Mouse (Mus musculus) kidney, postnatal 0 days (tissue): Measurements from ENCODE around the gene Map3k20. TPM values are rescaled to one million over a fixed set of nuclear protein-coding genes. Genes with fewer than 3 reads are reported as not detected.

Experiments used
- ATAC-seq: fragments of 200-750 bp; cut with Nextera tagmentation; replicated peaks from 2 replicates; pipeline ENCODE4 v1.8.0; 2017; ENCODE audit warnings: low read depth, moderate number of reproducible peaks, moderate TSS enrichment, moderate library complexity; ENCODE audit not compliant: low FRiP score
- DNase-seq: peaks from one replicate; pipeline ENCODE4 v3.0.0-alpha.2; 2016; ENCODE audit warnings: low spot score
- H3K27ac ChIP-seq: fragments of 300-500 bp; sonication (generic); 2 replicates; pipeline ENCODE4 v1.5.1; 2014; ENCODE audit warnings: mild to moderate bottlenecking
- H3K27me3 ChIP-seq: fragments of 300-500 bp; sonication (generic); 2 replicates; pipeline ENCODE4 v1.6.1; 2014; ENCODE audit warnings: low read length, mixed read lengths; ENCODE audit not compliant: insufficient read depth
- H3K36me3 ChIP-seq: fragments of 300-500 bp; sonication (generic); 2 replicates; pipeline ENCODE4 v1.6.1; 2014; ENCODE audit warnings: low read length, mixed read lengths; ENCODE audit not compliant: insufficient read depth
- H3K4me1 ChIP-seq: fragments of 300-500 bp; sonication (generic); replicated peaks from 2 replicates; pipeline ENCODE4 v1.6.1; 2014; ENCODE audit warnings: antibody characterized with exemption, low read length, mixed read lengths; ENCODE audit not compliant: insufficient read depth
- H3K4me2 ChIP-seq: fragments of 300-500 bp; sonication (generic); 2 replicates; pipeline ENCODE4 v1.6.1; 2014; ENCODE audit warnings: mild to moderate bottlenecking, low read length, moderate library complexity, mixed read lengths
- H3K4me3 ChIP-seq: fragments of 300-500 bp; sonication (generic); replicated peaks from 2 replicates; pipeline ENCODE4 v1.5.1; 2014; ENCODE audit warnings: low read depth, low read length
- H3K9ac ChIP-seq: fragments of 300-500 bp; sonication (generic); 2 replicates; pipeline ENCODE4 v1.6.1; 2014; ENCODE audit warnings: low read depth, low read length
- H3K9me3 ChIP-seq: fragments of 300-500 bp; sonication (generic); replicated peaks from 2 replicates; pipeline ENCODE4 v1.6.1; 2016; ENCODE audit warnings: low read length, inconsistent platforms, mixed read lengths
- CTCF ChIP-seq: IDR thresholded peaks from 2 replicates; pipeline ENCODE4 v1.5.1; 2016; ENCODE audit warnings: antibody characterized with exemption, low read depth, mild to moderate bottlenecking, moderate library complexity
- WGBS: fragments of 180-500 bp; shearing (Covaris S2); extraction: QIAGEN DNeasy Blood & Tissue Kit; methylation state at CpG from one replicate; pipeline ENCODE4 v1.1.7; 2014; 5-methylcytosine and 5-hydroxymethylcytosine counted together
- polyA plus RNA-seq: library from polyadenylated mRNA; unstranded; fragments of >200 nt; fragmentation: Nextera tagmentation; extraction: Ambion mirVana; gene quantifications from 2 replicates; pipeline ENCODE4 v1.2.1, GENCODE M21; 2015

Gene Map3k20
- polyA plus RNA-seq, 1 experiment from 2014 or later: 10.1 TPM

DNA sequence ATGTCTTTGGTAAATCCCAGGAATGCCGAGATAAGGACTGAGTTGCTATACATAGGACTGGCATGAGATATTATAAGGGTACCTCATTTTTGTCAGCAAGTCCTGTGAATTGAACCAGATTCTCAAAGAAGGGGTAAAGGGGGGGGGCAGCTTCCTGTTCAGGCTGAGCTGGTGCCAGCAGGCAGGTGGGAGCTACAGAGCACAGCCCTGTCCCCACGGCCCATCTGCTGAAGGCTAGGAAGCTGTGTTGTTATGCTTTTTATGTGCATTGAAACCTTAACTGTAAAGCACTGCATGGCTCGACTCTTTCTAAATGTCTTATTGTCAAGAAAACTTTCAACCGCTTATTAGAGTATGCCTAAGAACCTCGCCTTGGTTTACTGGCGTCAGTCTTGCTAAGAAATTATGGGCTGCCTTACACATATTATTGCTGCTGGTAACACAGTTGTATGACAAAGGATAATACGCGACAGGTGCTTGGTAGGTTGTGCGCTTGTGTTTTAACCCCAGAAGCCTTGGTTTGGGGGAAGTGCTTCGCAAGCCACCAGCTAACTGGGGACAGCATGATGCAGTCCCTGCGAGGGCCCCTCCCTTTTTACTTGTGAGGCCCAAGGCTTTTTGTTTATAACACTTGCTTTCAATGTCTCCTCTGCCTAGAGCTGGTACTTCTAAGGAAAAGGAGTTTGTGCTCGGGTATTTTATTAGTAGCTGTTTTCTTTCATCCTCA, 114.2 kb downstream of the Map3k20 start:
- no peak for DNase-seq
- H3K9ac ChIP-seq: no peak overlapping the region
- H3K36me3 ChIP-seq: no peaks in the 10 kb centered on the region; the same call in 1 of the 2 replicates
- H3K4me2 ChIP-seq: no peak overlapping the region
- H3K9me3 ChIP-seq: no peaks in the 10 kb centered on the region
- TF ChIP-seq CTCF: no peak
- ATAC-seq: no peak
- no peak overlapping the region for H3K4me3 ChIP-seq
- no peaks in the 10 kb centered on the region for H3K27me3 ChIP-seq
- no peaks in the 10 kb centered on the region for H3K4me1 ChIP-seq
- no peak overlapping the region for H3K27ac ChIP-seq
- WGBS: 78% methylated on average over 12 of the region's 12 CpGs

DNA sequence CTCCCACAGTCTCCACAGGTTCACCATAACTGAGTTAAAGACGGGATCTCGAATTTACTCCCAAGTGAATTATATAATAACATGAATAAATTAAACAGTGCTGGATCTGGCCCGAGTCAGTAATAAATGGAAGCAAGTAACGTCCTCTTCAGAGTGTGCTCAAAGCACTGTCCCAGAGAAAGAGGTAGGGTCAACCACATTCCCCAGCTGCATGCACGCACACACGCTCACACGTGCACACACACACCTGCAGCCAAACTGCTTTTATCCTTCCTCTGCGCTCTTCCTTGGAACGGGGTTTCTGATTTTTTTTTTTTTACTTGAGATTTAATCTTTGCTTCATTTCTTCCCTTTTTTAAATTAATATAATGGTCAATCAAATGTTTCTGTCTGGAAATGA, 115.9 kb downstream of the Map3k20 start:
- TF ChIP-seq CTCF: no peak
- Histone ChIP-seq H3K27me3 (no peaks in the 10 kb centered on the region), H3K9me3 (no peaks in the 10 kb centered on the region), H3K36me3 (no peaks in the 10 kb centered on the region; the same call in 1 of the 2 replicates), H3K4me2 (no peak overlapping the region), H3K27ac (no peak overlapping the region), H3K4me3 (no peak overlapping the region), H3K4me1 (no peaks in the 10 kb centered on the region), H3K9ac (no peak overlapping the region)
- DNase-seq (no peak), ATAC-seq (no peak)
- WGBS: 82% methylated on average over 9 of the region's 9 CpGs

DNA sequence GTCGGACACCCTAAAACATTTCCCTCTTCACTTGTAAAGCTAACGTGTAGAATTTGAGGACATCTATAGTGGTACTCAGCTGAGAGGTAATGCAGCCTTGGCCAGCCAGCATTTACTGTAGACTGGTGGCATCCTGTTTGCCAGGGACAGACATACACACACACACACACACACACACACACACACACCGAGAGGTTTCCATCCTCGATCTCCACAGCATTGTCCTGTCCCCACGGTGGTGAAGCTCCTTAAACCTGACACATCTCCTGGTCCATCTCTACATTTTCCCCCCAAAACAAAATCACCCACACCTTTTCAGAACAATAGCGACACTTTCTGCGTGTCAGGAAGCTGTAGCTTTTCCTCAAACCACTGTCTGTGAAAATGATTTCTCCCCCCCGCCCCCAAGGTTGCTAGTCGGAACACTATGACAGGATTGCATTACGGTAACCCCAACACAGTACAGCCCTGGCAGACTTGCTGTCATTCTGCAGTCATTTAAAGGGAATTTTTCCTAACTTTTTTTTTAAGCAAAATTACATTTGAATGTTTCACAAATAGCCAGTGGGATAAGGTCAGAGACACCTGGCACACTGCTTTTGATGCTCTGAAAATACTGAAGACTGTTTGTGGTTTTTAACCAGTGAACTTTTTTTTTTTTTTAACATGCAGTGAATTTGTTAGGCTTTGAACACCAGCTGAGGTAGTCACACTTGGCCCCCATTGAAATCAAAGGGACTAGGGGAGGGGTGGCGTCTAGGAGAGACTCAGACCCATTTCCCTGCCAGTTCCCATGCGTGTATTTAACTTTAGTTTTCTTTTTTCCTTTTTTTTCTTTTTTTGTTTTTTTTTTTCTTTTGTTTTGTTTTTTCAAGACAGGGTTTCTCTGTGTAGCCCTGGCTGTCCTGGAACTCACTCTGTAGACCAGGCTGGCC, 120.5 kb downstream of the Map3k20 start:
- Histone ChIP-seq H3K4me2 (no peak overlapping the region), H3K27ac (no peak overlapping the region), H3K9ac (no peak overlapping the region), H3K4me3 (no peak overlapping the region), H3K36me3 (no peaks in the 10 kb centered on the region; the same call in 1 of the 2 replicates), H3K9me3 (no peaks in the 10 kb centered on the region), H3K4me1 (no peaks in the 10 kb centered on the region), H3K27me3 (no peaks in the 10 kb centered on the region)
- 75% methylated on average over 12 of the region's 12 CpGs for WGBS
- DNase-seq (no peak), ATAC-seq (no peak)
- TF ChIP-seq CTCF: no peak

GRCm38 (mm10) chr2:72406701-72407100, 121.3 kb downstream of the Map3k20 start:
- H3K27me3 ChIP-seq: no peaks in the 10 kb centered on the region
- no peak overlapping the region for H3K4me3 ChIP-seq
- no peaks in the 10 kb centered on the region; the same call in 1 of the 2 replicates for H3K36me3 ChIP-seq
- no peak for DNase-seq
- no peak overlapping the region for H3K9ac ChIP-seq
- ATAC-seq: no peak
- 37% methylated on average over 10 of the region's 10 CpGs for WGBS
- H3K4me2 ChIP-seq: no peak overlapping the region
- no peaks in the 10 kb centered on the region for H3K9me3 ChIP-seq
- no peaks in the 10 kb centered on the region for H3K4me1 ChIP-seq
- TF ChIP-seq CTCF: no peak
- no peak overlapping the region for H3K27ac ChIP-seq

DNA sequence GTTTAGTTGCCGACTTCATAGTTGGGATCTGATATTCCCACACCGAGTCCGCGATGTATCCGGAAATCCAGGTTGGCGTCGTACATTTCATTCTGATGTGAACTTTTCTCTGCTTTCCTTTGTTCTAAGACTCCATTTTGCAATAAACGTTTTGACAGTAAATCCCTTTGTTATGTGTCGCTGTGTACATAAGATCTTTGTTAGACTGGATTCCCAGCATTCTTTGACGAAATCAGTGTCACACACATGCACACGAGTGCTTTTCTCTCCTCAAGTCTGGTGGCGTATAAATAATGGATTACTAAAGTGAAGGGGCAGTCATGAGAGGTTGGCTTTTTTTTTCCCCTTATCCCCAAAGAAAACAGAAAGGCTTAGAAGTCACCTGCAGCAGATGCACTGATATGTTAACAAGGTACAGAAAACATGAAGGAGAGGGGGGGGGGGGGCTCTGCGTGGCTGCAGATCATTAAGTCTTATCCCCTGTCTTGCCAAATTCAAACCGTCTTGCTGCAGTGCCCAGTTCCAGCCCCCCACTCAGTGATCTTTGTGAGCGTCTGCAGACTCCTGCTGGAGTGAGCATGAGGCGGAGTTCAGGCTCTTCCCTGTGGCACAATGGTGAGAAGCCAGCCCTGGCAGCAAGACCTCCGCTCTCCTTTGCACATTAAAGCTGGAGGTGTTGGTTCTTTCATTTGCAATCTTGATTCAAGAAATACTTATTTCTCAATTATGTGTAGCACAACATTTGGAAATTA, 122.1 kb downstream of the Map3k20 start:
- Histone ChIP-seq H3K27ac (no peak overlapping the region), H3K9ac (no peak overlapping the region), H3K4me2 (no peak overlapping the region), H3K27me3 (no peaks in the 10 kb centered on the region), H3K4me1 (no peaks in the 10 kb centered on the region), H3K4me3 (no peak overlapping the region), H3K36me3 (no peaks in the 10 kb centered on the region; the same call in 1 of the 2 replicates), H3K9me3 (no peaks in the 10 kb centered on the region)
- DNase-seq (no peak), ATAC-seq (no peak)
- no peak for TF ChIP-seq CTCF
- 73% methylated on average over 17 of the region's 17 CpGs for WGBS

DNA sequence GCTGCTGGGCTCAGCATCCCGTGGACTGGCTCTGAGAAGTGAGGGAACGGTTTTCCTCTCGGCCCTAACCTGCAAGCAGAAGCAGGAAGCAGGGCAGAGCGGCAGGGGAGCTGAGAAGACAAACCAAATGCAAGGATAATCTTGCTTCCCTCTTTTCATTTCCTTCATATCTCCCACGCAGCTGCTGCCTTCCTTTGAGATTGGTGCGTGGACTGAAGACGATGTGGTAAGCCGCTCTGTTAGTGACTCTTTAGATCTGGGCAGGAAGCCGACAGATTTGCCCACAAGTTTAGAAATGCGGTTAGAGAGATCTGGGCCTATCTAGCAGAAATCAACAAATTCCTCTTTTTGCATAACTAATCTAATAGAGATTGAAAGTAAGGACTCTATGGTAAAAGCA, 124.5 kb downstream of the Map3k20 start:
- ATAC-seq: no peak
- TF ChIP-seq CTCF: no peak
- no peak for DNase-seq
- no peaks in the 10 kb centered on the region for H3K4me1 ChIP-seq
- H3K9me3 ChIP-seq: no peaks in the 10 kb centered on the region
- no peak overlapping the region for H3K4me3 ChIP-seq
- no peak overlapping the region for H3K4me2 ChIP-seq
- H3K27ac ChIP-seq: no peak overlapping the region
- no peaks in the 10 kb centered on the region for H3K27me3 ChIP-seq
- no peaks in the 10 kb centered on the region for H3K36me3 ChIP-seq
- no peak overlapping the region for H3K9ac ChIP-seq
- WGBS: 79% methylated on average over 10 of the region's 10 CpGs
